Mouse (Mus musculus) hindbrain, embryonic 15.5 days (tissue): Measurements from ENCODE around the gene Nfib. TPM values are rescaled to one million over a fixed set of nuclear protein-coding genes. Genes with fewer than 3 reads are reported as not detected.

Experiments used
- polyA plus RNA-seq: library from polyadenylated mRNA; unstranded; fragments of >200 nt; fragmentation: Nextera tagmentation; extraction: Ambion mirVana; gene quantifications from 2 replicates; pipeline ENCODE4 v1.2.1, GENCODE M21; 2015

Gene Nfib
- polyA plus RNA-seq, 1 experiment from 2014 or later = 72.5 TPM

Other genes starting within 250 kb of the Nfib start
- gene Zdhhc21, start 154.2 kb upstream of the Nfib start, polyA plus RNA-seq = 17.0 and 18.7 TPM in 2 replicates
- gene Cer1, start 179.4 kb upstream of the Nfib start, polyA plus RNA-seq = not detected in 2 replicates